In genomic region chr19:10835671-10836070, GRCm38 (mm10) we compare ENCODE assay signal across 22 mouse cellular contexts. TPM values are rescaled to one million over a fixed set of nuclear protein-coding genes. Genes with fewer than 3 reads are reported as not detected.
"Had no signal": no experiment of that assay in that cellular context is flagged by ENCODE, and none has a peak within 500 bp of the region (broad histone marks: within the 10 kb centered on the region; RNA-seq: fewer than 3 reads in every experiment).

No protein-coding gene starts in this region.

- H3K27ac ChIP-seq: lung, embryonic 15.5 days; macrophage; midbrain, embryonic 13.5 days; midbrain, embryonic 15.5 days; neural tube, embryonic 12.5 days; stomach, embryonic 15.5 days; stomach, postnatal 0 days had no signal

- H3K4me2 ChIP-seq: lung, embryonic 15.5 days; midbrain, embryonic 11.5 days; midbrain, embryonic 13.5 days; midbrain, embryonic 15.5 days; neural tube, embryonic 12.5 days; stomach, embryonic 15.5 days had no signal

- ATAC-seq: lung, postnatal 0 days; midbrain, embryonic 13.5 days; midbrain, embryonic 15.5 days had no signal

- H3K4me3 ChIP-seq: lung, embryonic 15.5 days; megakaryocyte, embryonic 14.5 days; midbrain, embryonic 13.5 days; midbrain, embryonic 15.5 days; neural tube, embryonic 12.5 days; stomach, embryonic 15.5 days had no signal

- H3K4me1 ChIP-seq: midbrain, embryonic 13.5 days; midbrain, embryonic 15.5 days; neural tube, embryonic 12.5 days; stomach, embryonic 15.5 days had no signal

- H3K9ac ChIP-seq: lung, embryonic 15.5 days; midbrain, embryonic 13.5 days; midbrain, embryonic 15.5 days; neural tube, embryonic 12.5 days; stomach, embryonic 15.5 days had no signal

- H3K27me3 ChIP-seq: lung, embryonic 15.5 days; midbrain, embryonic 13.5 days; midbrain, embryonic 15.5 days; neural tube, embryonic 12.5 days; stomach, embryonic 15.5 days had no signal

- H3K36me3 ChIP-seq: lung, embryonic 15.5 days; midbrain, embryonic 13.5 days; midbrain, embryonic 15.5 days; neural tube, embryonic 12.5 days; stomach, embryonic 15.5 days had no signal

- H3K9me3 ChIP-seq: lung, embryonic 15.5 days; midbrain, embryonic 13.5 days; midbrain, embryonic 15.5 days; neural tube, embryonic 12.5 days; stomach, embryonic 15.5 days had no signal

- DNase-seq: lung, adult 2 months; lung, postnatal 14 days; lung, postnatal 36 days; right cerebral cortex, postnatal 14 days; thymus, adult 2 months; thymus, postnatal 14 days; thymus, postnatal 36 days had no signal

RNA-seq across cellular contexts. Expression of gene Cd6, which starts 5.8 kb away (rescaled TPM):
- total RNA-seq: midbrain, postnatal 0 days had no signal
- polyA plus RNA-seq: lung, postnatal 0 days; midbrain, embryonic 11.5 days; midbrain, embryonic 13.5 days; neural tube, embryonic 12.5 days; neural tube, embryonic 14.5 days; testis, adult 2 months had no signal

RNA-seq across cellular contexts. Expression of gene Tmem132a, which starts 34.1 kb away (rescaled TPM):
- total RNA-seq: megakaryocyte progenitor cell, adult 5-6 weeks; monocyte, adult 5-6 weeks had no signal
